Mouse (Mus musculus): ENCODE results near the gene Erc2.

GRCm38 (mm10) chr14:27628701-27629100 is 6.5 kb downstream of the Erc2 start:
- TF ChIP-seq POLR2A (IDR thresholded peaks at IDR 0.05; ENCODE audit: insufficient read length, low read depth) (no peak), MAX (IDR thresholded peaks at IDR 0.05; ENCODE audit: low read depth) (no peak), USF1 (IDR thresholded peaks at IDR 0.05; ENCODE audit: low read depth) (no peak), E2F4 (IDR thresholded peaks at IDR 0.05; ENCODE audit: insufficient read depth) (no peak), POLR2AphosphoS2 (IDR thresholded peaks at IDR 0.05; ENCODE audit: insufficient read length, low read depth) (no peak), MYOD1 (IDR thresholded peaks at IDR 0.05; ENCODE audit: control insufficient read depth in 1 of 3, insufficient read length in 2 of 3, low read depth in 2 of 3) (no peak)
